In the genomic region with DNA sequence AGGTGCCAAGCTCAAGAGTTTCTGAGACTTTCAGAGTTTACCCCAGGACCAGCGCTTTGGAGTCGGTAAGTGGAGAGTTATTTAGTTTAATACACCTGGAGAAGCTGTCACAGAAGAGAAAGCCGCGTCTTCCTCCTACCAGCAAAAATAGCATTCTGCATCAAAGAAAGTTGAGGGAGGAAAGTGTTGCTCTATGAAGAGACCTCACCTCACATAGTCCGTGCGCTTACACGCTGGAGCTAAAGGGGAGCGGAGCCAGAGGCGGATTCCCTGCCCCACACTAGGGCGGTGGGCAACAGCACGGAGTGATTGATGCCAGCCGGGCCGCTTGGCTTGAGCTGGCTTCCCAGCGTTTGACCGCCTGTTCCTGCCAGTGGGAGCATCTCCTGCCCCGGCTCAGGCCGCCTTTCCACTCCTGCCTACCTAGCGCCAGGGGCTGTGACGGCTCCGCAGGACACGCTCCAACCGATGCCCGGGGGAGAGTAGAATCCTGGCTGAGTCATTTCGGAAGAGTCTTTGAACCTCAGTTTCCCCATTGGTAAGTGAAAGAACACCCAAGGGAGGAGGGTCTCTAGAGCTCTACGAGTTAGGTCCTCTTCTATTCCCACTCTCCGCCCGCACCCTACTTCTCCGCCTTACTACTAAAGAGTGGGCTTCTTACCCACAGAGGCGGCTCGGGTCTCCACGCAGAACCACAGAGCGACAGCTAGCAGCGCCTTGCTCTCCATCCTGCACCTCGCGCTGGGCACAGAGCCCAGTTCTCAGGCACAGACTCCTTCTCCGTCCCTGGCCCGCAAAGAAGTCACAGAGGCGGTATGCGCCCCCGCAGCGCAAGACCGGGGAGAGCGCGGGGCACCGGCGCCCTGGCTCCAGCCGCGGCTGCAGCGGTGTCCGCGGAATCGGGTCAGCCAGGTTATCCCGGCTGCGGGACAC, we compare ENCODE assay signal across 8 mouse cellular contexts. TPM values are rescaled to one million over a fixed set of nuclear protein-coding genes. Genes with fewer than 3 reads are reported as not detected.
DNase-seq lines count a peak whose midpoint lies in the region; ATAC-seq lines count a peak whose summit lies in the region.

No protein-coding gene starts in this region.

- peak; percentile 64 for ATAC-seq in forebrain, embryonic 14.5 days
- ATAC-seq in kidney, embryonic 16.5 days (ENCODE audit: low FRiP score, low TSS enrichment): peak; percentile 69
- peak; percentile 8; the same call in 1 of the 2 replicates for ATAC-seq in megakaryocyte, adult 5-6 weeks (ENCODE audit: poor library complexity, severe bottlenecking)

- DNase-seq in left cerebral cortex, adult 18-20 months (ENCODE audit: low spot score in 2 of 2): peak; percentile 43 to 57
- DNase-seq in left cerebral cortex, adult 11 months (ENCODE audit: low spot score): no peak
- peak; percentile 51 to 65 for DNase-seq in cerebellum, postnatal 25 days
- DNase-seq in forebrain, embryonic 14.5 days (ENCODE audit: low spot score): peak; percentile 64
- peak; percentile 46 for DNase-seq in right cerebral cortex, postnatal 4 days
- no peak for DNase-seq in layer of hippocampus, adult 18-20 months (ENCODE audit: low spot score in 2 of 2)

- H3K27ac ChIP-seq in forebrain, embryonic 14.5 days (ENCODE audit: low read depth, low read length): peak overlapping the region; percentile 39; the same call in 1 of the 2 replicates
- peak overlapping the region; percentile 63 for H3K27ac ChIP-seq in kidney, embryonic 16.5 days (ENCODE audit: low read length)

- peak overlapping the region; percentile 55 for H3K4me3 ChIP-seq in forebrain, embryonic 14.5 days (ENCODE audit: low read depth, low read length)
- peak overlapping the region; percentile 83 for H3K4me3 ChIP-seq in kidney, embryonic 16.5 days (ENCODE audit: low read length)

- peak overlapping the region; percentile 99 for H3K4me2 ChIP-seq in forebrain, embryonic 14.5 days (ENCODE audit: low read length)
- peak overlapping the region; percentile 96 for H3K4me2 ChIP-seq in kidney, embryonic 16.5 days (replicated peaks; ENCODE audit: low read depth, low read length)

- no peaks in the 10 kb centered on the region for H3K9me3 ChIP-seq in forebrain, embryonic 14.5 days (replicated peaks; ENCODE audit: control insufficient read depth, low read length)
- no peaks in the 10 kb centered on the region for H3K9me3 ChIP-seq in kidney, embryonic 16.5 days (ENCODE audit: low read length)

- no peaks in the 10 kb centered on the region; the same call in 1 of the 2 replicates for H3K4me1 ChIP-seq in forebrain, embryonic 14.5 days (ENCODE audit: control insufficient read depth, insufficient read depth, low read length)
- peaks cover 19% of the 10 kb centered on the region for H3K4me1 ChIP-seq in kidney, embryonic 16.5 days (ENCODE audit: insufficient read depth, low read length)

- WGBS in forebrain, embryonic 14.5 days: 2% methylated on average over 54 of the region's 54 CpGs
- 2% methylated on average over 54 of the region's 54 CpGs for WGBS in kidney, embryonic 16.5 days

- H3K9ac ChIP-seq in forebrain, embryonic 14.5 days (ENCODE audit: low read length): peak overlapping the region; percentile 63
- H3K9ac ChIP-seq in kidney, embryonic 16.5 days (replicated peaks; ENCODE audit: low read length): peak overlapping the region; percentile 71

- no peaks in the 10 kb centered on the region for H3K36me3 ChIP-seq in forebrain, embryonic 14.5 days (ENCODE audit: control insufficient read depth, insufficient read depth, low read length)
- H3K36me3 ChIP-seq in kidney, embryonic 16.5 days (ENCODE audit: insufficient read depth, low read length): no peaks in the 10 kb centered on the region

- H3K27me3 ChIP-seq in forebrain, embryonic 14.5 days (replicated peaks; ENCODE audit: control insufficient read depth, insufficient read depth, low read length): peaks cover 49% of the 10 kb centered on the region
- H3K27me3 ChIP-seq in kidney, embryonic 16.5 days (ENCODE audit: insufficient read depth, low read length): peaks cover 54% of the 10 kb centered on the region

RNA-seq across cellular contexts. Expression of a gene that starts 0.6 kb away (rescaled TPM):
- 1 to 10 TPM; 6.0 to 6.2 TPM for total RNA-seq in left cerebral cortex, adult 18-20 months (2021)
- 13.2 and 16.3 TPM in 2 replicates for polyA plus RNA-seq in forebrain, embryonic 14.5 days (2014; fragmentation: Nextera tagmentation; extraction: Ambion mirVana)
- 45.2 and 45.4 TPM in 2 replicates for polyA plus RNA-seq in kidney, embryonic 16.5 days (2015; fragmentation: Nextera tagmentation; extraction: Ambion mirVana)
- total RNA-seq in megakaryocyte, adult 5-6 weeks (2015): 0.07 TPM in 1 of 2 replicates, not detected in the other
- 0.07 TPM in 1 of 2 replicates, not detected in the other for total RNA-seq in megakaryocyte, adult 5-6 weeks (2017)
- total RNA-seq in layer of hippocampus, adult 18-20 months (2021): 1 to 10 TPM; 4.4 to 6.4 TPM

Comparison
In these comparisons a context has a peak if more than half of its experiments do, and no peak if none do; other contexts are left out.
1. DNase-seq: peak in left cerebral cortex, adult 18-20 months (2 of 2), cerebellum, postnatal 25 days (2 of 2), forebrain, embryonic 14.5 days (single experiment) and right cerebral cortex, postnatal 4 days (single experiment); none in left cerebral cortex, adult 11 months (single experiment) and layer of hippocampus, adult 18-20 months (0 of 2).
2. ATAC-seq: peak in every context shown above with its lines; median percentile 69 in kidney, embryonic 16.5 days; 64 in forebrain, embryonic 14.5 days; 8 in megakaryocyte, adult 5-6 weeks.
3. RNA of a gene that starts 0.6 kb away (total RNA-seq): 4.4 to 6.4 TPM in layer of hippocampus, adult 18-20 months and 6.0 to 6.2 TPM in left cerebral cortex, adult 18-20 months; 0.07 TPM in megakaryocyte, adult 5-6 weeks; every median in the first group is over 4 times any median in the second.